Mouse (Mus musculus) natural killer cell, adult 2 months (primary cell): ENCODE measurements around the gene Ube2c.
A peak's percentile ranks its signal among the peaks of the same experiment; 100 is the strongest.

ENCODE experiments used
- DNase-seq, 2 experiments: peaks; one replicate each; pipeline ENCODE4 v3.0.0; 2022; ENCODE audit warnings: low spot score in 2 of 2

Ube2c gene

GRCm38 (mm10) chr2:164761971-164762370 is 7.7 kb upstream of the Ube2c start:
- DNase-seq: no peak

GRCm38 (mm10) chr2:164762593-164762992 is 7.1 kb upstream of the Ube2c start:
- DNase-seq: no peak

DNA sequence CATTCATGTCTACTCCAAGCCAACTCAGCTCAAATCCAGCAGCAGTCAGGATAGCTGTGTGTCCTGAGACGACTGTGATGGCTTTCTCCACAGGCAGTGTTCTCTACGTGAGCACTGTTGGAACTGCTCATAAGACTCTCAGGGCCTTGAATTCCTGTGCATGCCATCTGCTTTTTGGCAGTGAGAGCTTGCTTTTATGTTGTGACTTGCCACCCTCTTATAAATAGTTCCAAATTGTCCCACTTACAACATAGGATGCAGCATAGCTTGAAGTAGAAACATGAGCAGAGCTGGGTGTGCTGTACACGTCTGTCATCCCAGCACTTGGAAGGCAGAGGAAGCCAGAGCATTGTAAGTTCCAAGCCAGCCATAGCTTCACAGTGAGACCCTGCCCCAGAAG is 3.9 kb upstream of the Ube2c start:
- no peak for DNase-seq

- DNase-seq: no peak
These were observed 1.7 kb upstream of the Ube2c start for GRCm38 (mm10) chr2:164767812-164768540.

GRCm38 (mm10) chr2:164770279-164770678 is 581 bp downstream of the Ube2c start:
- DNase-seq: no peak

DNA sequence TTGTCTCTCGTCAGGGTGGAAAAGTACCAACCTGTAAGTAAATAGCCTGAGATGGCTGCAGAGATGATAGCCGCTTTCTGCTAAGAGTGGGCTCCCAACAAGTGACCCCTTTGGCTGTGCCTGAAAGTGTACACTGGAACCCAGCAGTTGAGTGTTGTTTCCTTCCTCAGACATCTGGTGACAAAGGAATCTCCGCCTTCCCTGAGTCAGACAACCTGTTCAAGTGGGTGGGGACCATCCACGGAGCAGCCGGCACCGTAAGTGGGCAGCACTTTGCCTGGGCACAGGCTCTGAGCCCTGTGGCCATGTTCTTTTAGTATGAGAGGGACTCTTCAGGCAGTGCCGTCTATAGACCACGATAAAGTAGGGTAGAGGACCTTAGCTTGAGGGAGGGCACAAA is 1.4 kb downstream of the Ube2c start:
- no peak for DNase-seq

DNA sequence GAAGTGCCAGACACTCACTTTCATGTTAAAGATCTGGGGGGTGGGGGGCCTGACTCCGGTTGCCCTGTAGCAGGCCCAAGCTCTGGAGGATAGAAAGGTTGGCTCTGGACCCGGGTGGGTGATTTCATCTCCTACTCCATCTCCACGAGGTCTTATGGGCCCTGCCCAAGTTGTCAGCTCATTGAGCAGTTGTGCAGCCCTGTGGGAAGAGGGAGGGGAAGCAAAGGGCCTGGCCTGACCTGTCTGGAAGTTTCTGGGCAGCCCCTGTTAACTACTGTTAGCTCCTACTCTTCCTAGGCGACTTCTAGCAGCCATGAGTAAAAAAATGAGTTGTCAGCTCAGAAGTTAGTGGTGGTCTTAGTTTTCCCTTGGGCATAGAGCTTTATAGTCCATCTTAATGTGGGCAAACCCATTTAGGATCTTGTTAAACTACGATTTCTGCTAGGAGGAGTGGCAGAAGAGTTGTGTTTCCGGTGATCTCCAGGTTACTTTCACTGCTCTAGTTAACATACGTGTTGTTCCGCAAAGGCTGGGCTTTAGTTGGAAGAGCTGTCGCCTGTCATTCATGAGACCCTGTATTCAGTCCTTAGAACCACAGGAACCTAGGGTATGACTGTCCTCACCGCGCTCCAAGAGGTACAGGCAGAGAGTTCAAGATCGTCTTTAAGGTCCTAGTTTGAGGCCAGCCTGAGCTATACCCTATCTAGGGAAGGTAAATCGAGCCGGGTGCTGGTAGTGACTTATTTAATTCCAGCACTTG is 3.7 kb downstream of the Ube2c start:
- no peak for DNase-seq

DNA sequence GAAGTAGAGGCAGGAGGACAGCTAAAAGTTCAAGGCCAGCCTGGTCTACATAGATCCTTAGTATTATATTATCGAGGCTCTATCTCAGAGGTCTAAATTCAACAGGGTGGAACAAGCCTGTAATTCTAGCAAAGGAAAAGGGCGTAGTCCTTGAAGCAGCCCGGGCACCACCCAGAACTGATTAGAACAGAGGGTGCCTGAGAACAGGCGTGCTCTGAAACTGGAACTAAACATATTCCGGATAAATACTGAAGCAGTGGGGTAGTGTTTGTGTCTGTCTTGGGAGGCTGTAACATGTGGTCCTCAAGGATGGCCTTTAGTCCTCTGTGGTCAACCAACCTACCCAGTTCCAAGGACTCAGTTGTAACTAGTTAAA is 4.3 kb downstream of the Ube2c start:
- DNase-seq: no peak

GRCm38 (mm10) chr2:164776130-164776529 is 6.4 kb downstream of the Ube2c start:
- DNase-seq: no peak

DNA sequence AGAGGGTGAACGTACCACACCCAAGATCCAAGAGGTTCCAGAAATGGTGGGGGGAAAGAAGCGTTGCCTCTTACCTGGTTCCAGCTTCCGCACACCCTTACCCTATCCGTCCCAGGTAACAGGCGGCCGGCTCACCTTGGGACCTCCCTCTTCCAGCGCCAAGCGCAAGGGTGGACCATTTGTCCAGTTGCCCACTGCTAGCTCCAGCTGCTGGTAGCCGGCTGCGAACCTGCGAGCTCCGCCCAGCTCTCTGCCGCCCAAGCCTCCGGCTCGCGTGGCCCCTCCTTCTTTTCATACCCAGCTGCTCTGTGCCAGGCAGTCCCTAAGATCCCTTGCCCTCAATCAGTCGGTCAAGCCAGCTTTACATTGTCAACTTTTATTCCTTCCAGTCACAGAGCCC is 7.1 kb downstream of the Ube2c start:
- no peak for DNase-seq

GRCm38 (mm10) chr2:164777246-164778014 is 7.7 kb downstream of the Ube2c start:
- DNase-seq: no peak

GRCm38 (mm10) chr2:164778015-164778287 is 8.3 kb downstream of the Ube2c start:
- DNase-seq: no peak

DNA sequence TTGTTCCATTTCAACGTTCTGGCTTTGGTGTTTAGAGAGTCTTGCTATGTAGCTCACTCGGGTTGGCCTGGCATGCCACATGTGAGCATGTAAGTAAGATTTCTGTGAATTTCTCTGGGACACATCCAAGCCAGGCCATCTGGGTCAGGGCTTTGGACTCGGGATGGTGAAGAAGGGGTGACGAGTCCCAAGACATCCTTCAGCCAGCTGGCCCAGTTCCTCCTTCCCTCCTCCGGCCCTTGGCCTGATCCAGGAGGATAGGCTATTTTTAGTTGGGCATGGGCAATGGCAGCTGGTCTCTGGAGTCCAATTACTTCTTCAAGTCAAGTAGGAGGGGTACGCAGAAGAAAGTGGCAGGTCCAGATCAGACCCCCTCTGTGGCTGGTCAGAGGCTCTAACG is 9.1 kb downstream of the Ube2c start:
- DNase-seq: no peak

DNA sequence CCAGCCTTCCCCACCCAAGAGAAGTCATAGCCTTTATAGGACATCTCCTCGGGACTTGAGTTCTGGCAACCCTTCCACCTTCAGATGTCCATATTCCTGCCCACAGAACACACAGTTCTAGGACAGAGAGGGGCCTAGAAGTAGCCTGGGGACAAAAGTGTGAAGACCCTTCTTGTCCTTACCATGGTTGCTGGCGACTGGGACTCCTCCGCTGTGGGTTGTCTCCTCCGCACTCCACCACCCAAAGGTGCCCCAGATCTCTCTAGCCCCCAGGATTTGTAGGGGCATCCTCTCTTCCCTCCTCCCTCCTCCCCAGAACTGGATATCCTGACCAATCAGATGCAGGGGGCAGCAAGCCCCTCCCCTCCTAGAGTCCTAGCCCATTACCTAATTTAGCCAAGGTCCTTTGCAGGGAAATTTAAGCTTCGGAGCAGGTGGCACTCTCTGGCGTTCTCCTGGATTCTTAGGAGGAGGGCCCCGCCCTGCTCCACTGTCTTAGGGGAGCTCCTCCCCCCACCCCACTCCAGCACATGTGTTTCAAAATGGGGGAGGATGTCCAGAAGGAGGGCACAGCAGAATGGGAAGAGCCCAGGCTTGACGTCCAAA is 9.9 kb downstream of the Ube2c start, which contains the start of gene Tnnc2:
Gene Tnnc2, minus strand, starts transcription at position 487 of the 606 bp plus-strand sequence.
- DNase-seq: no peak

GRCm38 (mm10) chr2:164781876-164782275 is 12.2 kb downstream of the Ube2c start:
- DNase-seq: no peak

DNA sequence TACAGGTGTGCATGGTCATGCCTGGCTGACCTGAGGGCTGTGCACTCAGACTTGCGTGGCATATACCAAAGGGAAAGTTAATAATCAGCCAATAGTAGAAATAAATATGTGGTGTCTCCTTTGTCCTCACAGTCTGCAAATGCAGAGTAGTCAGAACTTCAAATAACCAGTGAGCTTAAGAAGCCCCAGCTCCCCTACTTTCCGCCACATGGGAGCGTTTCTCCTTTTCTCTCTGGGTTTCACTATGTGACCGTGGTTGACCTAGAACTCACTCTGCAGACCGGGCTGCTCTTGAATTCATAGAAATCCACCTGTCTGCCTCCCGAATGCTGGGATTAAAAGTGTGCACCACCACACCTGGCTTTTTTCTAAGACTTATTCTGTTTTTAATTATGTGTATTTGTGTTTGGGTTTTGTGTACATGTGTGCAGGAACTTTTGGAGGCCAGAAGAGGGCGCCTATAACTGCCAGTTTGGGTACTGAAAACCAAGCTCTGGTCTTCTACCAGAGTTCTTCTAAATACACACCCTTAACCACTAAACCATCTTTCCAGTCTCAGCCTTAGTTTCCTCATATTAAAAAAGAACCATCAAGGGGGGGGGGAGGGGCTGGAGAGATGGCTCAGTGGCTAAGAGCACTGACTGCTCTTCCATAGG is 14.4 kb downstream of the Ube2c start:
- no peak for DNase-seq

GRCm38 (mm10) chr2:164784869-164785420 is 15.2 kb downstream of the Ube2c start:
- DNase-seq: no peak

DNA sequence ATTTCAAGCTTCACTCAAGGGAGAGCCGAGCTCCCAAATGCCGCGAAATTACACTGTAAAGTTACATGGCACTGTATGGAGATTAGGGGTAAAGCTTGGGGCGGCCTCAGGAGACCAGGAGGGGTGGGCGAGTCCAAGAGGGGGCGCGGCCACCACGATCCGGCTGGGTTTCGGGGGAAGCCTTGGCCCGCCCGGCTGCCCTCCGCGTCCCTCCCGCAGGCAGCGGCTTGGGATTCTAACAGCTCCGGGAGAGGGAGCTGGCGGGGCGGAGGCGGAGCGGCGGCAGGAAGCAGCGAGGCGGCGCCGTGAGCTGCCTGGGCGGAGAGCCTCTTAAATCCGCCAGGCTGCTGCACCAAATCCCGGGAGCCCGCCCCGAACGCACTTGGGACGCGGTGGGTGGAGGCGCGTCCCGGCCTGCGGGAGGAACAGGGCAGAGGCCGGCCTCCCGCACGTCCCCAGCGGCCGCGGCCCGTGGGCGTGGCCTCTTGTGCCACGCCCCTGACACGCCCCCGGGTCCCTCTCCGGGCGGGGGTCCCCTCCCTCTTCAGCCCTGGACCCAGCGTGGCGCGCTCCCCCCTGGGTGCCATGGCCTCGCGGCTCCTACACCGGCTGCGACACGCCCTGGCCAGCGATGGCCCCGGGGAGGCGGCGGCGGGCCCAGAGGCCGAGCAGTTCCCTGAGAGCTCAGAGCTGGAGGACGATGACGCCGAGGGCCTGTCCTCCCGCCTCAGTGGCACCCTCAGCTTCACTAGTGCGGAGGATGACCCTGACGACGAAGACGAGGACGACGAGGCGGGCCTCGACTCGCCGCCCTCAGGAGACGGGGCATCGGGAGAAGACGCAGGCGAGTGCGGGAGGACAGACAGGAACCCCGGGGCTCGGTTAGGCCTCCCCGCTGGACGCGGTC is 16.0 kb downstream of the Ube2c start, which contains the start of gene Snx21:
Gene Snx21, plus strand, starts transcription at position 343 of the 907 bp plus-strand sequence.
- peak; percentile 38 to 51 for DNase-seq

GRCm38 (mm10) chr2:164786388-164786885 is 16.7 kb downstream of the Ube2c start:
- no peak for DNase-seq

DNA sequence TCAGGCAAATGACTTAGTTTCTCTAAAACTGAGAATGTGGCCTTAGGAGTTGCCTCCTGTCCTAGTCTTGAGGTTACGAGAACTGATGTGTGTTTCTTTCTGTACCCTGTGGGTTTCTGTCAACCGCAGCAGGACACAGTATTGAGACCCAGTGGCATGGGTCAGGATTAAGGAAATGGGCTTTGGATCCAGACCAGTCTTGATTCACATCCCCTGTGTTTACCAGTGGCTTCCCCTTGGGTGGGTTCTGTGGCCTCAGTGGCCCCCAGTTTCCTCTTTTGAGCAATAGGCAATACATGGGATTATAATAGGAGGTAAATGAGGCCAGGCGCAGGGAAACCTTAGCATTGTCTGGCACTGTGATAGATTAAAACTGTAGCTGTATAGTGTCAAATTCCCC is 17.3 kb downstream of the Ube2c start:
- DNase-seq: no peak
